Mouse (Mus musculus) right cerebral cortex, postnatal 25 days (tissue): ENCODE data around the gene Izumo4.

Experiments used
- DNase-seq: peaks from one replicate; pipeline ENCODE4 v3.0.0; 2022

Gene Izumo4

DNA sequence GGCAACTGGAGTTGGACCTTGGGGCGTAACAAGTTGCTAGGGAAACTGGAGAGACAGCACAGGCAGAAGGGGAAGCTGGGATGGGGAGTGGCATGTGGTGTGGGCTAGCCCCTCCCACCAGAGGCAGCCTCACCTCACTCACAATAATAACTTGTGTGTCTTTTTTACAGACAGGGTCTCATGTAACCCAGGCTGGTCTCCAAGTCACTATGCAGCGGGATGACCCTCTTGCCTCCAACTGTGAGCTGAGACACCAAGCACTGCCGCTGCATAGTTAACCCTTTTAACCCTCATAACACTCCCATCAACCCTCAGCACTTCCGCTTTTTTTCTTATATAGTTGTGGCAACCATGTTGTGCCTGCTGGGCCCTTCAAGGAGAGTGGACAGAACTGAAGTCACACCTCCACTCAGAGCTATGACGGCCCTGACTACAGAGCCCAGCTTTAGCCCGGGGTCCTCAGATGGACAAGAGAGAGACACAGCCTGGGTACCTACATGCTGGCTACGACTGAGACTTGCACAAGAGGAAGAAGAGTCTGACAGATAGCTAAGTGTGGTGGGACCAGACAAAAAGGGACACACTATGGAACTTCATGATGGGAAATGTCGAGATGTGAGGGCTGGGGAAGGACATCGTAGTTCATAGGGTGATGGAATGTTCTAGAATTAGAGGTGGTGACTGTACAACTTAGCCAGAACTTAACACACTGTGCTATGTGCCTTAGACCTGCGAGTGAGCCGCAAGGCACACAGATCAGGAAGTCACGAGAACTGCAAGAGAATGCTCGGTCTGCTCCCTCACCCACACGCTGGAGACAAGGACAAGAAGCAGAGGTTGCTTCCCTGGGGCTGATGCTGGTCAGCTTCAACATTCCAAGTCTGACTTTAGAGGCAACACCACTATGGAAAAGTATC is 9.5 kb upstream of the Izumo4 start:
- DNase-seq, result no peak

DNA sequence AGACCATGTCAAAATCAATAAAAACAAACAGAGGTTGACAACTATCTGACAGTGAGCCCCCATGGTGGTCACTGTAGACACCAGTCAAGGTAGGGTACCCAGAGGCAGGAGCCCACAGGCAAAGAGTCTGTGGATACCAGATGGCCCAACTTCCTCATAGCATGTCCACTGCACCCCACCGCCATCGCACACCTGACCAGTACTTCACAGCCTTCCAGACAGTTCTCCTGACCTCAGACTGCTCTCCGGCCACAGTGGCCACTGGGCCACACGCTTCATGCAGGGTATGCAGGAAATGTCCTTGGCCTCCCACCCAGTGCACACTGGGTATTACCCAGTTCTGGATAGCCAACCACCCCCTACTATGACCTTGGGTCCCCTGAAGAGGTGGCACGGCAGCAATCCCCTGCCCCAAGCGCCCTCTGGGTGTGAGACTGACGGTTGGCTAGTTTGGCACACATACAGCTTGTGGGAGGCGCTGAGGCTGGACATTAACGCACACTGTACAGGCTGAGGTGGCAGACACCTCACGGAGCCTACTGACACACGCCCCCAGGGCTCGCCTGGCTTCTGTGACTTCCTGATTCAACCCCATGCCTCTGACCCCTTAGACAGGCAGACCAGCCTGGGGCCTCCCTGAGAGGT is 8.5 kb upstream of the Izumo4 start:
- DNase-seq, result no peak

DNA sequence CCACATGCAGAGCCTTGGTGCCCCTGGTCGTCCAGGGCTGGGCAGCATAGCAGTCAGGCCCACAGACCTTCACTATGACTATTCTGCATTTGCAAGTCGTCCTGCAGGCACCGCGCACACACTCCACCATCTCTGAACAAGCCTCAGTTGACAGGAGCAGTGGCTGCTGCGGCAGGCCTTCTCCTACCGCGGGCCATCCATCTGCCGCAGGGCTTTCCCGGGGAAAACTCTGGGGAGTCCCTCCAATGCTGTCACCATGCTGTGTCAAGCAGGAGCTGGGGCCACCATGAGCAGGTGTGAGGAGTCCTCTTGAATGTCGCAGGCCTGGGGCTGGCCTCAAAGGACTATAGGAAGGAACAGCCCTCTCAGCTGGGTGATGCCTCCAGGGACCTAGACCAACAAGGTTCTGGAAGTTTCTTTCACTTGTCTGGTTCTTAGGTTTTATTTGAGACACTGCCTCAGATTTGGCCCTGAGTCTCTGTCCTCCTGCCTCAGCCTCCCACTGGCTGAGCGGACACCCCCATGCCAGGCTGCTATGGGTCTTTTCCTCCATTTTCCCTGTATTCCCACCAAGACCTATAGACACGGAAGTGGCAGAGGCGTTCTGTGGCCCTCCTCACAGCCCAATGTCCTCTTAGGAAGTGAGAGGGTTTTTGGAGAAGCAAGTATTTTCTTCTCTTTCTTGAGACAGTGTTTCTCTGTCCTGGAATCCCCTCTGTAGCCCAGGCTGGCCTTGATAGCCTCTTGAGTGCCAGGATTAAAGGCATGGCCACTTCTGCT is 7.6 kb upstream of the Izumo4 start:
- no peak for DNase-seq

DNA sequence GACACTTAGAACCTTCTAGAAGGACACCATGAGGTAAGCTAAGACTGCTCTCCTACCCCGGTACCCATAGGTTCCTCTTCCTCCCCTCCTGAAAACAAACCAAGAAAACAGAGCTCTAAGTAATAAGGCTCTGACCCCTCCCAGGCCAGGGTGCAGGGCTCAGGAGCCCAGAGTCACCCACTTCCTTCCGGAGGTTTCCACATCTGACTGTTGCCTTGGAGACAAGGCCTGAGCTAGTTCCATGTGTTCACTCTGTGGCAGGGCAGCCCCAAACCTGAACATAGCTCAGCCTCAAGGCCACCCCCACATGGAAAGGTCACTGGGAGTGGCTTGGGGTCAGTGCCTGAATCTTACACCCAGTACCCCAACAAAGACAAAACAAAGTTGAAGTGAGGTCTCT is 6.8 kb upstream of the Izumo4 start:
- DNase-seq, result no peak

DNA sequence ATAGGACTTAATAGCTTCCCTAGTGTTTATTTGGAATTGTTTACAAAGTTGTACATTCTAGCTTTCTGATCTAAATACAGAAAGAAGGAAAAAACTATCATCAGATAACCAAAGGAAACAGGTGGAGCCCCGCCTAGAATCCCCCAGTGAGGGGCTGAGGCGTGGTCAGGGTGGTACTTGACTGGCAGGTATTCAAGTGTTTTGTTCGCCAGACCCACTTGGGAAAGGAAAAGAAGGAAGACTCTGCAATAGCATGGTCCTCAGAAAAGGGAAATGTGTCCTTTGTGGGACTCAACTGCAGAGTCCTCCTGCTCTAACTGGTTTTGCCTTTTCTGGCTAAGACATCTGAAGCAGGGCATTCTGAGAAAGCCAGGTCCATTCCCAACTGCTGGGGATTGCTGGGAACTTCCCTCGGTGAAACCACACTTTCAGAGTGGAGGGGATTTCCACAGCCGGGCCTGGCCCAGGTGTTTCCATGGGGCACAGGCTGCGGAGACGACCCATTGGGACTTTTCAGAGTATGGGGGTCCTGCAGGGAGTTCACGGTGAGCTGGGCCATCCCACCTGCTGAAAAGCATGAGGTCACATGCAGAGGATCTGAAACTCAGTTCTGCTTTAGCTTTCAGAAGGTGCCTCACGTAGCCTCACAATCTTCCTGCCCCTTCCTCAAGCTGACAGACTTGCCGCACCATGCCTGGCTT is 6.0 kb upstream of the Izumo4 start:
- DNase-seq, result no peak

DNA sequence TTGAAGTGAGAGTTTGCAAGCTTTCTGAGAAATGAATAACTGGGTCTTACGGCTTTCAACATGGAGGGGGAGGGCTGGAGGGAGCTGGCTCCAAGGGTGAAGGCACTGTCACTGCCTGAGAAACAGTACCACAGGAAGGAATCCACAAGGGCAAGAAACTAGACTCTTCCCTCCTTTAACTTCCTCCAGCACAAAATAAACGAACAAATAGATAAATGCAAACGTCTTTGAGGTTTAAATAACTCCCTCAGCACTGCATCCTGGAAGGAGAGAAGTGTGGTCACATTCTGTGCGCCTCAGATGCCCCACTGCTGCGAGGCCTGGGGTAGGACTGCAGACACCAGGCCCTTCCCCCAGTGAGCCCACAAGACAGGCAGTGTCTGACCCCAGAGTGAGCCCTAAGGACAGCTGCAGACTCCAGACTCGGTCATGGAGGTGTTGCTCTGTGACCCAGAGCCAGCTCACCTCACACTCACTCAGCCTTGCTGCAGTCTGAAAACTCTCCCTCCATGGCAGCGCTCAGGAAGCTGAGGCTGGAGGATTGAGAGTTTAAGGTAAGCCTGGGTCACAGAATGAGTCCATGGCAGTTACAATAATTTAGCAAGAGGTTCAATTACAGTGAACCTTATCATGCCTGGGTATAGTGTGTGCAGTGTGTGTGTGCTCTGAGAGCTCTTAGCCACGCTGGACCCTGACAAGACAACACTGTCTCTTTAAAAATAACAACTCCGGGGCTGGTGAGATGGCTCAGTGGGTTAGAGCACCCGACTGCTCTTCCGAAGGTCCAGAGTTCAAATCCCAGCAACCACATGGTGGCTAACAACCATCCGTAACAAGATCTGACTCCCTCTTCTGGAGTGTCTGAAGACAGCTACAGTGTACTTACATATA is 5.2 kb upstream of the Izumo4 start:
- no peak for DNase-seq

DNA sequence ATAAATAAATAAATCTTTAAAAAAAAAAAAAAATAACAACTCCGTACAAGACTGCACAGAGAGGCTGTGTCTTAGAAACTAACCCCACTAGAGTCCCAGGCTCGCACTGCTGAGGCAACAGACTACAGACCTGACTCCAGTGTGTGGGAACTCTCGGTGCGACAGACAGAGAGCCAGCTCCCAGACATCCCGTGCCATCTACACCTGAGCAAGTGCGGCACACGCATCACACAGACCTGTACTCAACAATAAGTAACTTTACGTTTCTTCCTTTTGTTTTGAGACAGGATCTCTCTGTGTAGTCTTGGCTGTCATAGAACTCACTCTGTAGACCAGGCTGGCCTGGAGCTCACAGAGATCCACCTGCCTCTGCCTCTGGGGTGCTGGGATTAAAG is 4.6 kb upstream of the Izumo4 start:
- DNase-seq, result no peak

DNA sequence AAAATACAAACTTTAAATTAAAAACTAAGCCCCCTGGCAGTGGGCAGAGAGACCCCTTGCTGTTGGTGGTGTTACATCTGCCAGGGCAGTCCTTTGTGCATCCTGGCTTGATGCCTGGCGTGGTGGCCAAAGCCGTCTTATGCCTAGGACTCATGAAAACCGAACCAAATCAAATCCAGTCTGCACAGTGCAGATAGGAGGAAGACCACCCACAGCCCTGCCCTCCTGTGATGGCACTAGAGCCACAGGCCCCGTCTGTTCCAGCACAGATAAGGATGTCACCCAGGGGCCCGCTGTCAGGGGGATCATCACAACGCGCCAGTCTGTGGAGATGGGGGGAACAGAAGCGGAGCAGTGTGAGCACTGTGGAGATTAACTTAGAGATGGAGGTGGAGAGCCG is 4.2 kb upstream of the Izumo4 start:
- no peak for DNase-seq

DNA sequence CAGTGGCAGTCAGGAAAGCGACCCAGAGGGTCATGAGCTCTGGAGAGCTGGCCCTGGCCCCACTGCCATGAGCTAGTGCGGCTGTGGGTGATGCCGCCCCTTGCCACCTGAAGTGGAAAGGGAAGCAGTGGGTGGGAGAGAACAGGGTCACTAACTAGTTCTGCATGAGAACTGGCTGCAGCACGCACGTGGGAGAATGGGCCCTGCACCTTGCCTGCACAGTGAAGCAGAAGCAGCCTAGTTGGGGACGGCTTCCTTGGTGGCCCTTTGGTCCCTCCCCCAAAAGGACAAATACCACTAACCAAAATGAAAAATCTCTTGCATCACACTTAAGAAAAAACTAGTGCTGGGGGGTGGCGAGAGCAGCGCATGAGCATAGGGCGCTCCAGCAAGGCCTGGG is 3.4 kb upstream of the Izumo4 start:
- no peak for DNase-seq

DNA sequence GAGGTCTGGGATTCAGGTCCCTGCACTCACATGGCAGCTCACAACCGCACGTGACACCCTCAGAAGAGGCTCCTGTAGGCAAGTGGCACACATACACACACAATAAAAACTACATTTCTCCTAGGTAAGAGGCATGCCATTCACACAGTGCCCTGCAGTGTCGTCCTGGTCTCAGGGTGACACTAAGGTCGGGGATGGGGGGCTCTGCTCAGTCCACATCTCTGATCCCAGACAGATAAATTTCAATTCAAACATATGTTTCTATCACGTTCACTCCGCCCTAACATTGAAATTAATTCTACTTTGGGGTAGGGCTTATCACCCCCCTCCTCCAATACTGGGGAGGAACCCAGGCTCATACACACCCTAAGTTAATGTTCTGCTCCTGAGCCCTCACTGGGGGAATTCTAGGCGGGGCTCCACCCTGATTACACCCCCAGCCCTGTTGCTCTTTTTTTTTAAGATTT is 1.9 kb upstream of the Izumo4 start:
- DNase-seq, result no peak

DNA sequence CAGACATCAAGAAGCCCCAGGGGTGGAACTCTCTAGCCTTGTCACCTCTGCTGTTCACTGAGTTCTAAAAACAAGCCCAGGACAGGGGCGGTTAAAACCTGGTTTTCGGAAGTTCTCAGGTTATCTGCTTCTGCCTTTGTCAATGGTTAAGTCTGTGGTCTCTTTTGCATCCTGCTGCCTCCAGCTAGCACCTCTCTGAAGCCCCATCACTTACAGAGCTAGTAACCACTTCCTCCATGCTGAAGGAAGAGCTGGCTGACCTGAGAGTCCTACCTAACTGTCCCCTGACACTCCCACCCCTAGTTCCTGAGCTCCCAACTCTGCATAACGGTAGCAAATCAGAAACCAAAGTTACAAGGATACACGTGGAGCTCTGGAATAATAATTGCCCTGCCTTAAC is 1.3 kb upstream of the Izumo4 start:
- no peak for DNase-seq

DNA sequence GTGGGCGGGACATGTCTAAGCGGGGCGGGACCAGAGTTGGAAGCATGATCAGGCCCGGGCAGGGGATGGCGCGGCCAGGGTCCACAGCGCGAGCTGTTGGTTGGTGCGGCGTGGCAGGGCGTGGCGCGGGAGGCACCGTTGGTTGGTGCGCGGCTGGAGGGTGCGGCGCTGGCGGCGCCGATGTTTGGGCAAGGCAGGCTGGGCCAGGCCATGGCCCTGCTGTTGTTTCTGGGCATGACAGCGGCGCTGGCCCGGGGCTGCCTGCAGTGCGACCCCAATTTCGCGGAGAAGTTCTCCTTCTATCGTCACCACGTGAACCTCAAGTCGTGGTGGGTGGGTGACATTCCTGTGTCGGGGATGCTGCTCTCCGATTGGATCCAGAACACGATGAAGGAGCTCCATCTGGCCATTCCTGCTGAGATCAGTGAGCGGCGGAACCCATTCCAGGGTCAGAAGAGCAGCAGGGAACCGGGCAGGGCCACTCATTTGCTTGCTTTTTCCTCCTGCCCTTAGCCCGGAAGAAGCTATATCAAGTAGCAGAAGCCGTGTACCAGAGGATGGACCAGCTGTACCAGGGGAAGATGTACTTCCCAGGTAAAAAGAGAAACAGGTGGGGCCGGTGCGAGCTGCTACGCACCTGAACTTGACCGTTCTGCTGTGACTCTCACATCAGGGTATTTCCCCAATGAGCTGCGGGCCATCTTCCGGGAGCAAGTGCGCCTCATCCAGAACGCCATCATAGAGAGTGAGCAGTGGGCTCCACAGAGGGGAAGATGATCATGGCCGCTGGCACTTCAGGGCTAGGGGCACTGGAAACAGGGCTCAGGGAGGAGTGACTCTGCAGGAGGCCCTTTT is 779 bp downstream of the Izumo4 start:
- DNase-seq, result peak; percentile 93

DNA sequence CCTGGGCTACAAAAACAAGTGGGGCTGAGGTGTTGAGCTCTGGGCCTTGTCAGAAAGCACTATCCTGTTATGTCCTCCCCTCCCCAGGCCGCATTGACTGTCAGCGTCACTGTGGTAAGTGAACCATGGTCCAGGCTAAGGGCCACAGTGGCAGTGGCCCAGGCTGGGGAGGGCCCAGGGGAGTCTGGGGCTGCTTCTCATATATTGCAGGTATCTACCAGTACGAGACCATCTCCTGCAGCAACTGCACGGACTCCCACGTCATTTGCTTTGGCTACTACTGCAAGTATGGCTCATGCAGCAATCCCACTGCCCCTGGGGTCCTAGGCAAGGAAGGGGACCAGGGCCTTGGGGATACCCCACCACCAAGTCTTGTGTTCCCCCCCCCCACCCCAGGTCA is 1.7 kb downstream of the Izumo4 start:
- no peak for DNase-seq

DNA sequence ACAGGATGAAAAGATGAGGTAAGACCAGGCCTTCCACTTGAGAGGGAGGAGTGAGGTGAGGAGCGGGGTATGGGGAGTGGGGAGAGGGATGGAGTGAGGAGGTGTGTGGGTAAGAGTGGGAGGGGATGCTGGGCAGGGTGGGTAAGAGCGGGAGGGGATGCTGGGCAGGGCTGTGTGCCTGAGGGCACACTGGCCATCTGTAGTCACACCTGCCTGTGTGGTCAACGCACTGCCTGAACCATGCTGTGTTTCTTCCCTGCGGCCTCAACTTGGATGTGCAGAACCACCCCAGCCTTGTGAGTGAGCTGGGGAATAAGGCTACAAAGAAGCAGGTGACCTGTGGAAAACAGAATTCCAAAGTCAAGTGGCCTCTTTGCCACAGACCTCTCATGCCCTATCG is 2.4 kb downstream of the Izumo4 start:
- no peak for DNase-seq

DNA sequence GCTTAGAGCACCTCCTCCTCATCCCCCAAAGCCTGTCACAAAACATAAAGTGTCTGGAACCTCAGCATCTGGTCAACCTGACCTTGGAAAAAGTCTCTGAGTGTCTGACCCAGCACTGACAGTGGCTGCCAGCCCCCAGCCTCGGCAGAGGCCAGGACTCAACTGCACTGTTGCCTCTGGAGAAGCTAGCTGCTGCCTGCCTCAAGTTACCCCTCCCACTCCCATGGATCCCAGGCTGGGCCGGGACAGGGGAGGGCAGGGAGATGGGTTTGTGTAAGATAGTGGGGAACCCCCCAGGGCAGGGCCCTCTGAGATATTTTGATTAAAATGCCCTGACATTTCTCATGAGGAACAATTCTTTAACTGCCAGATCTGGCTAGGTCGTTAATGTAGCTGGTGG is 3.0 kb downstream of the Izumo4 start:
- DNase-seq, result no peak

DNA sequence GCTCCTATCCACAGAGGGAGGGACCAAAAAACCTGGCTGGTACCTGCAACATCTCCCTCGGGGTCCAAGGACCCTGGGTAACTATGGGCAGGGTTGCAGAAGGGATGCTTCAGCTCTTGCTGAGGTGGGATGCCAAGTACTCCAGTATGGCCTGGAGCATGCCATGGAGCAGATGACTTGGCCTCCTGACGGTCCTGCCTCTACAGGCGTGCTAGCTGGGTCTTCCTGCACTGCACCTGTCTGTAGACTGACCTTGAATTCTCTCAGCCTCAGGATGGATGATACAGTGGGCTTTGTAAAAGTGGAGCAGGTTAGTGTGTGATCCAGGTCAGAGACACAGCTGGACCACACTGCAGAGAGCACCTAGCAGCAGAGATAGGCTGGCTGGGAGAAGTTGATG is 3.5 kb downstream of the Izumo4 start:
- DNase-seq, result no peak

DNA sequence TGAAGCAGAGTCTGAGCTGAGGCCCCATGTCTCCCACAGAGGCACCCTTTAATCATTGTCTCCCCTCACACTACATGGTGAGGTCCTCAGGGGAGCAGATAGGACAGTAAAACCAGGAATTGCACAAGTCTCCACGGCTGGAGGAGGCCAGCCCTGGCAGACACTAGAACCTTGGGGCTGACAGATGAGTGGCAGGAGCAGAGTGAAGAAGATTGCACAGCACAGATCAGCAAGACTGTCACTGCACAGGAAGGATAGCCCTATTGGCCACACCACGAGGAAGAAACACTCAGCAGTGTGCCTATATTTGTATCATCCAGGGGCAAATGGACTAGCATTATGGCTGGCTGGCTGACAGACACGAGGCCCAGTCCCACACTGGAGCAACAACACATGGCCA is 8.8 kb downstream of the Izumo4 start:
- no peak for DNase-seq

DNA sequence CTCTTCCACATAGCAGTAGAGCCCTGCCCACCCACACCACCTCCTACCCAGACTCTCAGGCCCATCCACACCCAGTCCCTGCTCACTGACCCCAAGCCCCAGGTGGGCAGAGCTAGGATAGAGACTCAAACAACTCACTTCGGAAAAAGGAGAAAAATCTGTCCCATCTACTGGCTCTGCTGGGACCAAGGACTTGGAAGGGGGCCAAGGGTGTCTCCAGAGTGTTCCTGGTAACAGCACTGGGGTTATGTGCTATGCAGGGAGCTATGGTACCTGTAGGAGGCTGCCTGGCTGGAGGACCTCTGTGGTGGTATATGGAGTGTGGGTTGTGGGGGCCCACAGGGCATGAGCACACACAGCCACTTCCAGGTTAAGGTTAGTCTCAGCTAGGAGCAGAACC is 15.3 kb downstream of the Izumo4 start:
- no peak for DNase-seq

DNA sequence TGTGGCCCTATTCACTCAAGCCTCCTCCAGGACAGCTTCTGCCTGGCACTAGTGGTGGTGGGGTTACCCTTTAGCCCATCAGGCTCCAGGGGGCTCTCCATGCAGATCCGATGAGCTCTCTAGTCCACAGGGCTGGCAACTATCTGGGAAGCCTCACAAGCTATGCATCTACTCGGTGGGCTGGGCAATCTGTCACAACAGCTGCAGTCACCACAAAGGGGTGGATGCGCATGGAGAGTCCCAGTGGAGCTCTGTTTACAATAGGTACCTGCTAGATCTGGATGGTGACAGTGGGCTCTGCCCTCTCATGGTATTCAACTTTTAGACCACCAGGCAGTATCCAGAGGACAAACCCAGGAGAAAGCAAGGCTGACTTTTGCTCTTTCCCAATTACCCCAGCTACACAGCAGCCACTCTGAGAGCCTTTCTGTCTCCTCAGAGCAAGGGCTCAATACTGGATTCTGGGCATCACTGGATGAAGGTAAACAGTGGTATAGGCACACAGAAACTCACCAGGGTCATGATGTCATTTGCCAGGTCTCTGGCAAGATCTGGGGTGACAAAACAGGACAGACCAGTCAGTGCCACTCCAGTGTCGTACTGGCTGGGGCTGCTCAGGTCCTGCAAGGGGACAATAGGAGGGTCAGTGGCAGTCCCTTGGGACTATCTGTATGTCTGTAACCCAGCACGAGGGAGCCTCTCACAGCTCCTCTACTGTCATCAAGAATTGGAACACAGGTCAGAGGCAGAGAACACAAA is 25.6 kb downstream of the Izumo4 start:
- DNase-seq, result no peak

DNA sequence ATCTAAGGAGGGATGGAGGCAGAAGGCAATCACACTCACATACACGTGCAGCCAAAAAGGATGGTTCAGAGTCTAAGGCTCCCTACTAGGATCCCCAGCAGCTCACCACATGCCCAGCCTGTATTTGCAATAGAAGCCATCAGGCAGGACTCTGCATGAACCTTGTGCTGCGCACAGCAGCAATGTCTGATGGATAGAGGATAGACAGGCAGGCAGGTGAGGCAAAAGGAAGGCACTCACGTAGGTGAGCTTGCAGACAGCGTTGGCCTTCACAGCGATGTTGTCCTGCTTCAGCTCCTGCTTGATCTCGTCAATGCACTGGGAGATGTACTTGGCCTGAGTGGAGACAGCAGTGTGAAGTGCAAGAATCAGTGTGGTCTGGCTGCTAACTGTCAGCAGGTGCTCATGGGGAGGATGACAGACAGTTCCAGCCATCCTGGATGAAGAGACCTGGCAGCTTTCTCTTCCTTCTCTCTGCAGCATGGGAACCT is 30.7 kb downstream of the Izumo4 start:
- DNase-seq, result no peak
